Mouse (Mus musculus): Measurements from ENCODE around the gene Fiz1. TPM values are rescaled to one million over a fixed set of nuclear protein-coding genes. Genes with fewer than 3 reads are reported as not detected.
A peak's percentile ranks its signal among the peaks of the same experiment; 100 is the strongest.

The Fiz1 gene
- polyA plus RNA-seq, 1 experiment = 33.9 TPM

DNA sequence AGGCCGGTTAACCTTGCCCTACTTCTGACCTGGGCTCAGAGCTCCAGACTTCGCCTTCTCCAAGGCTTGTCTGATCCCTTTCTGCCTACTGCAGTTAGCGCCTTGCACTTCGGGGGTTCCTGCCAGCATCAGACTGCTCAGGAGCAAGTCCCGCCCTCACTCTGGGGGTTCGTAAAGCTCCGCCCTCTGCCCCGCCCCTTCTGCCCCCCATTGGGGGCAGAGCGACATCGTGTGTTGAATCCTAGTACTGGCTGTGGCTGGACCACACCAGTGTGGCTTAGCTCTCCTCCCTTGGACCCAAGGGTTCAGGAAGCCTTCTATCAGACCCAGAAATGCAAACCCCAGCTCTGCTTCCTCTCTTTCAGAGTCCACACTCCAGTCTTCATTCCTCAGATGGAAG, 50.2 kb downstream of the Fiz1 start, which contains the start of gene Sbk2:
Gene Sbk2, minus strand, starts transcription at position 135 of the 400 bp plus-strand sequence.
- DNase-seq = peak; percentile 80
- 4% methylated on average over 10 of the region's 10 CpGs for WGBS
- no peak within 1 kb of the TSS for H3K4me3 ChIP-seq (replicated peaks; ENCODE audit: extremely low read depth, low read depth, low read length)

DNA sequence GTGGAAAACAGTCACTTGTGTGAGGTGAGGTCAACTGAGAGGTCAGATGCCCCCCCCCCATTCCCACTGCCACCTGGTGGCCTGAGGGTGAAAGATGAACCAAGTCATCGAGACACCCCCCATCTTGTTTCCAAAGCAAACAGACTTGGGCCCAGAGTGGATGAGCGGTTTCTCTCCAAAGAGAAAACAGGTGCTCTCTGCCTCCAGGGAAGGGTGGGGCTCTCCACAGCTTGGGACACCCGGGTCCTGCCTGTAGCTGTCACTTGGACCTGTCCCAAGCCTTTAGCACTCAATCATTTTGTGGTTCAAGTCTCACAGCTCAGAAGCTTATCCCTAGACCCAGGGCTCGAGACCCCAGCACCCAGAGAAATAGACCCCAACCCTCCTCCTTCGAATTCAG, 51.0 kb downstream of the Fiz1 start:
- TF ChIP-seq POLR2A (IDR thresholded peaks at IDR 0.05; ENCODE audit: borderline replicate concordance, extremely low read depth, low read depth, low read length) (no peak), CTCF (IDR thresholded peaks at IDR 0.05; ENCODE audit: insufficient read depth, low read length) (no peak)
- WGBS = 55% methylated on average over 5 of the region's 5 CpGs
- no peak for DNase-seq
- no peaks in the 10 kb centered on the region for H3K4me1 ChIP-seq (ENCODE audit: control insufficient read depth, insufficient read depth, low read length)
- no peak overlapping the region for H3K4me3 ChIP-seq (replicated peaks; ENCODE audit: extremely low read depth, low read depth, low read length)

More for the DNA sequence above, 50.2 kb downstream of the Fiz1 start, which contains the start of gene Sbk2:
- peak; percentile 69 for TF ChIP-seq CTCF (IDR thresholded peaks at IDR 0.05; ENCODE audit: insufficient read depth, low read length)
- no peak for TF ChIP-seq POLR2A (IDR thresholded peaks at IDR 0.05; ENCODE audit: borderline replicate concordance, extremely low read depth, low read depth, low read length)
- no peaks in the 10 kb centered on the region for H3K4me1 ChIP-seq (ENCODE audit: control insufficient read depth, insufficient read depth, low read length)

DNA sequence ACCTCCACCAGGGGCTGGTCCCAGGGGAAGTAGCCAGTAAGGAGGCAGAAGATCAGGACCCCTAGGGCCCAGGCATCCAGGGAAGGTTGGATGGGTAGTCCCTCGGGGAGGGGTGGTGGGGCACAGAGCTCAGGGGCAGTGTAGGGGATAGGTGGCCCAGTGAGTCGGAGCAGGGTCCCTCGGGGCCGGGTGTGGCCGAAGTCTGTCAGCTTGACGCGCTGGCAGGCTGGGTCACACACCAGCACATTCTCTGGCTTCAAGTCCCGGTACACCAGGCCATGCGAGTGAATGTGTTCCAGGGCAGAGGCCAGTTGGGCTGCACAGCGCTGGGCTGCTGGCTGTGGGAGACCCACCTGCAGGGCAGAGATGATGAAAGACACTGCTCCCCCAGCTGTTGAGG, 57.1 kb downstream of the Fiz1 start:
- no peak for TF ChIP-seq CTCF (IDR thresholded peaks at IDR 0.05; ENCODE audit: insufficient read depth, low read length)
- no peak for TF ChIP-seq POLR2A (IDR thresholded peaks at IDR 0.05; ENCODE audit: borderline replicate concordance, extremely low read depth, low read depth, low read length)

More for the DNA sequence above, 57.1 kb downstream of the Fiz1 start:
- DNase-seq = no peak
- Histone ChIP-seq H3K4me3 (replicated peaks; ENCODE audit: extremely low read depth, low read depth, low read length) (no peak overlapping the region), H3K4me1 (ENCODE audit: control insufficient read depth, insufficient read depth, low read length) (peaks cover 2% of the 10 kb centered on the region)
- 82% methylated on average over 10 of the region's 10 CpGs for WGBS

Other genes with a start within 250 kb of the Fiz1 start
- gene Fam71e2, start 243.4 kb downstream of the Fiz1 start, polyA plus RNA-seq (2012; rRNA removed) = not detected in 2 replicates
- 0.65 and 0.68 TPM in 2 replicates for gene Il11, start 231.8 kb downstream of the Fiz1 start, polyA plus RNA-seq (2012; rRNA removed)
- not detected in 2 replicates for gene Tmem190, start 231.8 kb downstream of the Fiz1 start, polyA plus RNA-seq (2012; rRNA removed)
- 59.4 and 97.7 TPM in 2 replicates for gene Tmem238, start 225.0 kb downstream of the Fiz1 start, polyA plus RNA-seq (2012; rRNA removed)
- 171 and 204 TPM in 2 replicates for gene Rpl28, start 221.8 kb downstream of the Fiz1 start, polyA plus RNA-seq (2012; rRNA removed)
- gene Ube2s, start 202.1 kb downstream of the Fiz1 start, polyA plus RNA-seq (2012; rRNA removed) = 135 and 210 TPM in 2 replicates
- gene Shisa7, start 170.0 kb downstream of the Fiz1 start, polyA plus RNA-seq (2012; rRNA removed) = 2.5 and 3.4 TPM in 2 replicates
- 14.1 and 22.3 TPM in 2 replicates for gene Isoc2b, start 144.4 kb downstream of the Fiz1 start, polyA plus RNA-seq (2012; rRNA removed)
- 13.4 and 15.0 TPM in 2 replicates for gene Isoc2a, start 137.5 kb downstream of the Fiz1 start, polyA plus RNA-seq (2012; rRNA removed)
- 0.15 and 0.20 TPM in 2 replicates for gene Gm36210, start 108.2 kb downstream of the Fiz1 start, polyA plus RNA-seq (2012; rRNA removed)
- 20.6 and 24.7 TPM in 2 replicates for gene Zfp628, start 99.5 kb downstream of the Fiz1 start, polyA plus RNA-seq (2012; rRNA removed)
- 7.1 and 7.6 TPM in 2 replicates for gene Nat14, start 92.7 kb downstream of the Fiz1 start, polyA plus RNA-seq (2012; rRNA removed)
- gene Ssc5d, start 88.9 kb downstream of the Fiz1 start, polyA plus RNA-seq (2012; rRNA removed) = 7.5 and 8.0 TPM in 2 replicates
- gene Sbk2, start 50.3 kb downstream of the Fiz1 start, polyA plus RNA-seq (2012; rRNA removed) = 5.6 and 24.2 TPM in 2 replicates
- gene Sbk3, start 43.5 kb downstream of the Fiz1 start, polyA plus RNA-seq (2012; rRNA removed) = 6.5 and 9.0 TPM in 2 replicates
- gene Zfp579, start 18.5 kb downstream of the Fiz1 start, polyA plus RNA-seq (2012; rRNA removed) = 84.1 and 90.7 TPM in 2 replicates
- gene Zfp524, start 282 bp downstream of the Fiz1 start, polyA plus RNA-seq (2012; rRNA removed) = 37.0 and 43.5 TPM in 2 replicates
- gene Gm44973, start 799 bp upstream of the Fiz1 start, polyA plus RNA-seq (2012; rRNA removed) = not detected in 2 replicates
- gene Zfp865, start 5.7 kb upstream of the Fiz1 start, polyA plus RNA-seq (2012; rRNA removed) = 43.2 and 47.9 TPM in 2 replicates
- gene Ccdc106, start 5.9 kb upstream of the Fiz1 start, polyA plus RNA-seq (2012; rRNA removed) = 0.90 and 0.97 TPM in 2 replicates
- not detected in 2 replicates for gene 4632433K11Rik, start 19.4 kb upstream of the Fiz1 start, polyA plus RNA-seq (2012; rRNA removed)
- 5.2 and 6.9 TPM in 2 replicates for gene Zfp784, start 23.7 kb upstream of the Fiz1 start, polyA plus RNA-seq (2012; rRNA removed)
- gene Zfp580, start 36.8 kb upstream of the Fiz1 start, polyA plus RNA-seq (2012; rRNA removed) = 36.0 and 37.9 TPM in 2 replicates
- 145 and 189 TPM in 2 replicates for gene U2af2, start 47.4 kb upstream of the Fiz1 start, polyA plus RNA-seq (2012; rRNA removed)
- 151 and 160 TPM in 2 replicates for gene Epn1, start 65.5 kb upstream of the Fiz1 start, polyA plus RNA-seq (2012; rRNA removed)
- not detected in 2 replicates for gene Rfpl4, start 102.3 kb upstream of the Fiz1 start, polyA plus RNA-seq (2012; rRNA removed)
- gene Rasl2-9, start 111.3 kb upstream of the Fiz1 start, polyA plus RNA-seq (2012; rRNA removed) = 0.24 TPM in 1 of 2 replicates, not detected in the other
- not detected in 2 replicates for gene Vmn1r55, start 135.0 kb upstream of the Fiz1 start, polyA plus RNA-seq (2012; rRNA removed)
- gene Vmn1r56, start 182.1 kb upstream of the Fiz1 start, polyA plus RNA-seq (2012; rRNA removed) = not detected in 2 replicates
- not detected in 2 replicates for gene Vmn1r57, start 203.8 kb upstream of the Fiz1 start, polyA plus RNA-seq (2012; rRNA removed)